Mouse (Mus musculus) mouse trophoblast stem cell (cell line): Measurements from ENCODE around the gene CN725425.

ENCODE experiments used
- in situ Hi-C, 2 experiments: fragments of 300-500 bp; cut with MseI, MboI; formaldehyde crosslinking; loops; 2 replicates in 1 of 2; 3 replicates in 1 of 2; pipeline ENCODE4 v1.15.1; 2025

The CN725425 gene

DNA sequence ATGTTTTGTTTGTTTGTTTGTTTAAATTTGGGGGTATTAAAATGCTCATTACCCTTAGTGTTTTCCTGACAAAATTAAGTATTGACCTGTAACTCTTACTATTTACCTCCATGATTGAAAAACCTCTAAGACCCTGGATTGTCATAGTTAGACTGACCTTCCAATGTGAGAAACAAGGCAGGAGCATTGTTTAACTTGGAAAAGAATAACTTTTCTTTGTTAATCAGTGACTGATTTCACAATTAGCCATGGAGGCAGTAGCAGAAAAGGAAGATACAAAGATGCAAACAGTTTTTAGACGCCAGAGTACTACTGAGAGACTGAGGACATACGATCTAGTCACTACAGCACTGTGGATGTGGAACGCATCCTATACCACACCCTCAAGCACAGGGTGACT, 4.2 kb downstream of the CN725425 start:
- in situ Hi-C loops = no loop called here

DNA sequence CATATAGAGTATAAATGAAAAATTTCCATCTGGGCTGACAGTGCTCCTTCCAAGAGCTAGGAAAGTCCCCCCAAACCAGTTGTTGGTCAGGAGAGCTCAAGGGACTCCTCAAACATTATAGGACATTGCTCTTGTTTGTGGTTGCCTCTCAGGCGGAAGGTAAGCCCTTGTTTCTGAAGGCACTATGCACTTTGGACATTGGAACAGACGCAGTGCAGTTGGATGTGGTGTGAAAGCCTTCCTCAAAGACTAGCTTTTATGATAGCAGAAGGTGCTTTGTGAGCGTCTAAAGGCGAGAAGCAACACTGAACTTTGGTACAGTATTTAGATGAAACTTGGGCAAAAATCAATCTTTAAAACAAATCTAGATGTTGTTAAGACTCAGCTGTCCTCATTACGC, 7.2 kb downstream of the CN725425 start:
- in situ Hi-C loops = no loop called here

- in situ Hi-C loops = no loop called here
Observed at GRCm38 (mm10) chr15:91237294-91237693, 38.0 kb downstream of the CN725425 start.

GRCm38 (mm10) chr15:91240683-91241335, 41.5 kb downstream of the CN725425 start:
- in situ Hi-C loops = no loop called here

DNA sequence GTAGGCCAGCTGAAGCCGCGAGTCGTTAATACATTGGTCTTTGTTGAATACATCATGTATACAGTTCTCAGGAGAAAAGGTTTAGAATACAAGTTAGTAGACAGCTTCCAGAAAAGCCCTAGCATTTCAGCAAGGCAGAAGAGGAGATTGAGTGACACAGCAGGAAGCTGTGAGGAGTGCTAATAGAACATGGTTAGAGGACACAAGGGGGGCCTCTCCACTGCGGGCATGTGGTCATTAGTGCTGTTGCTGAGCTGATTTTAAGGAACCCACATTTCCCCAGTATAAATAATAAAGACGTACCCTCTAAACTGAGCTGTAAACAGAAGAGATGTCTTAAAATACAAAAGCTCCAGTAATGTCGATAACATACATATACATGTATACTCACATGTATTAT, 51.5 kb downstream of the CN725425 start:
- in situ Hi-C loops = no loop called here

DNA sequence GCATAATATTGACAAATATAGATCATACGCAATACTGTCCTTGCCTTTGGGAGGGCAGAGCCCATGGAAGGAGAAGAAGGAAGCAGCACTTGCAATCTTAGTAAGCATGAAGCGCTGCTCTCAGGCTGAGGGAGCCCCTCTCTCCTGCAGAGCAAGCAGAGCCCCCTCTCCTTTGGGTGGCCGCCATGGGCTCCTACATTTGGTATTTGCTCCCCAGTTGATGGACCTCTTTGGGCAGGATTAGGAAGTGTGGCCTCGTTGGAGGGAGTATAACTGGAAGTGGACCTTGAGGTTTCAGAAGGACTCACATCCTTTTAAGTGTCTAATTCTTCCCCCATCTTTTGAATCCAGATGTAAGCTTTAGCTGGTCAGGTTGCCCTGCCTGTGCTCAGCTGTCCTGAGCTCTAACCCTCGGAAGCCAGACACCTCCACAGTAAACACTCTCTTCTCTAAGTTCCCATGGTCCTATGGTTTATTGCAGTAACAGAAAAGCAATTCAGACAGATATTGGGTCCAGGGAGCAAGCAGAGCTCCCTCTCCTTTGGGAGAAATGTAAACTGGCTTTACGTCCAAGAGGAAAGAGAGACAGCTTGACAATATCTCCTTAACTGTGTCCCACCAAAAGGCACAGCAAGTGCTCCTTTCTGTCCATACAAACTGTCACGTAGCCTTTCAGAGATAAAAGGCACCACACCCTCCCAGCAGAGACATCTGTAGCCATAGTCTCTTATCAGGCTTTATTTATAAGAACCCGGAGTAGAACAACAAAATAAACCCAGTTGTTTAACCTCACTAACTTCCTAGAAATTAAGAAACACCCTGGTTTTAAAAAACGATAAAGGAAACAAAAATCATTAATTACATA, 52.5 kb downstream of the CN725425 start:
- in situ Hi-C loops = no loop called here

DNA sequence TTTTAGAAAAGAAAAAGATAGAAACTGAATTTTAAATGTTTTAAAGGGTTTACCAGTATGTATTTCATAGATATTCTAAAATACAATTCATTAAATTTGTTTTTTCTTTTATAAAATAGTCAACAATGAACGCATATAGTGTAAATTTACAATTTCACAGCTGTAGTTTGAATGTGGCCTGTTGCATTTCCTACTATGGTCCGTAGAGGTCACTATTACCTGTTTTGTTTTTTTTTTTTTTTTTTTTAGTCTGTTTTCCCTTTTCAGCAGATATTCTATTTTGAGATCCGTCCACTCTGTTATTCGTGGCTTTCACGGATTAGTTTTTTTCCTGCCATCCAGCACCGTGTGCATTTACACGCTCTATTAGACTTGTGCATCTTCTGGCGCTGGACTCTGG, 53.7 kb downstream of the CN725425 start:
- in situ Hi-C loops = no loop called here

GRCm38 (mm10) chr15:91255308-91255707, 56.0 kb downstream of the CN725425 start:
- in situ Hi-C loops = no loop called here

GRCm38 (mm10) chr15:91257140-91257539, 57.8 kb downstream of the CN725425 start:
- in situ Hi-C loops = no loop called here

- in situ Hi-C loops = no loop called here
Observed at GRCm38 (mm10) chr15:91260578-91260977, 61.3 kb downstream of the CN725425 start.

DNA sequence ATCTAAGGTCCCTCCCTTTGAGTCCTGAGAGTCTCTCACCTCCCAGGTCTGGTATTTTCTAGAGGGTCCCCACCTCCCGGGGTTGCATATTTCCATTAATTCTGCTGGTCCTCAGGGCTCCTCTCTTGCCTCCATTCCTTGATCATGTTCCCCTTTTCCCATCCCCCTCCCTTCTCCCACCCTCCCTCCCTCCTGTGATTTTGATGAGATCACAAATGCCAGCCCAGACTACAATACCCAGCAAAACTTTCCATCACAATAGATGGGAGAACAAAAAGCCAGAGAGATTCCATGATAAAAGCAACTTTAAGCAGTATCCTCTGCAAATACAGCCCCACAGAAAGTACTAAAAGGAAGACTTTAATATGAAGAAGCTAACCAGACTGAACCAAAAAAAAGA, 64.6 kb downstream of the CN725425 start:
- in situ Hi-C loops = no loop called here

- in situ Hi-C loops = no loop called here
Observed at GRCm38 (mm10) chr15:91268532-91268931, 69.2 kb downstream of the CN725425 start.

DNA sequence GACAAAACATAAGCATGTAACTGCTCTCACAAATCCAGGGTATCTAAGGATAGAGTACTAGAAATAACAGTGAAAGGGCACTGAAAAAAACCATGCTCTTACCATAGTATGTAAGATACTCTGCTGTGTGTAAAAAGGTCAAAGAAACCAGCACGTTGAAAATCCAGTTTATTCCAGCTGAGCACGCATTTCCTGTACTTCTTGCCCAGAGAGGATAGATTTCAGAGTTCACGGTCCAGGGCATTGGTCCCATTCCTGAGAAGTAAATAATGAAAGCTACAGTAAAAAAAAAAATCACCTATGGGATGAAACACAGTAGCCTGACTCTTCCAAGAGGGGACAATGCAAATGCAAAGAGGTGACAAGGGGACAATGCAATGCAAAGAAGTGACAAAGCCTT, 76.7 kb downstream of the CN725425 start:
- in situ Hi-C loops = no loop called here

DNA sequence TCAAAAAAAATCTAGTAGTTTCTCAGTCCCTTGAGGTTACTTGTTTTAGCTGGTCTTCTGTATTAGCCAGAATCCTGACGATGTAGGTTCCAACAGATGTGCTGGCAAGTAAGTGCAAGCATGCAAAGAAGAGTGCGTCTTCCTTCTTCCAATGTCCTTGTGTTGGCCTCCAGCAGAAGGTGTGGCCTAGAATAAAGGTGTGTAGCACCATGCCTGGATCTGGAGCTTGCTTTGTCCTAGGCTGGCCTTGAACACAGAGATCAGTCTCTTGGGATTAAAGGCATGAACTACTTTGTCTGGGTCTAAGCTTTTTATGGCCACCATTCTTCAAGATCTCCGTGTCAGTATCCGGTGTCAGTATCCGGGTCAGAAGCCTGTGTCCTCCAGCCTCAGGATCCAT, 80.3 kb downstream of the CN725425 start:
- in situ Hi-C loops = no loop called here

DNA sequence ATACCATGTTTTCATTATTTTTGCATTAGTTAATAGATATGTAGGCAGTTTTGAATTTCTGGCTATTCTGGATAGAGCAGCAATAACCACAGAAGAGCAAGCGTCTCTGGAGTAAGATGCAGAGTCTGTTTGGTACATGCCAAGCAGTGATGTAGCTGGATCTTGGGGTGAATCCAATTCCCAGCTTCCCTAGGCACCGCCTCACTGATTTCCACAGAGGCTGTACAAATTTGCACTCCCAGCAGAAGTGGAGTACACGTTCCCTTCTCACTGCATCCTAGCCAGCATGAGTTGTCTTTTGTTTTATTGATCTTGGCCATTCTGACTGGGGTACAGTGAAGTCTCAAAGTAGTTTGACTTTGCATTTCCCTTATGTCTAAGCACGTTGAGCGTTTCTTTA, 82.2 kb downstream of the CN725425 start:
- in situ Hi-C loops = no loop called here

GRCm38 (mm10) chr15:91282822-91283221, 83.5 kb downstream of the CN725425 start:
- in situ Hi-C loops = no loop called here

GRCm38 (mm10) chr15:91283418-91283817, 84.1 kb downstream of the CN725425 start:
- in situ Hi-C loops = no loop called here

DNA sequence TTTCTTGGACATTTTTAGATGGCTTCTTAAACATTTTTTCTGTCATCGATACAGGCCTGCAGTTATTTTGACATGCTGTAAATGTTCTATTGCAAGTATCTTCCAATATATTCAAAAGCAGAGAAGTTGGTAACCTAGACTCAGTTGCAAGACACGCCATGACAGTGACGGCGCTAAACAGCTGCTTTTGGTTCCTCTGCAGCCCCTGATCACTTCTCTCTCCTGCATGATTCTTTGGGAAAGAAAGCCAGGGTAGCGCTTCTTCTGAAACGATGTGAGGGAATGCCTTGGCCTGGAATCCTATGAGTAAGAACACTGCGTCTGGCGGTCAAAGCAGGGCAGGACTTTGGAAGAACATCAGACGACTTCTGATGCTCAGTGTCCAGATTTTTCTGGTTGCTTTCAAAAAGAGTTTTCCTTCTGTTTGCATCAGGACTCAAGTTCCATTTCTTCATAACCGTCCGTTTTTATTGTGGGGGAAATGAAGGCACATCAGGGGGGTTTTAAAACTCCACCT, 100.1 kb downstream of the CN725425 start:
- in situ Hi-C loops = no loop called here

DNA sequence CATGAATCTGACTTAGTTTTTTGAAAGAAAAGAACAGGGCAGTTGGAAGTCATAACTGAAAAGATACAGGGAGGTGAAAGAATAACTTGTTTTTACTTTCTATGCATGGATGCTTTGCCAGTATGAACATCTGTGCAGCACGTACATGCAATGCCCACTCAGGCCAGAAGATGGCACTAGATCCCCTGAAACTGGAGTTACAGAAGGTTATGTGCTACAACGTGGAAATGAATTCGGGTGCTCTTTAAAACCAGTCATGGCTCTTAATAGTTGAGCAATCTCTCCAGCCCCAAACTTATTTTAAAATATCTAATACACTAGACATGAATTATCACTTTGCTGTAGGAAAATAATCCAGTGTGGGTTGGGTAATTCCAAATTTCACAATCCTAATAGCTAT, 102.1 kb downstream of the CN725425 start:
- in situ Hi-C loops = loop anchor here in 1 of 2 experiments (10.0 kb wide), 1 partner anchor 137 kb away; no protein-coding TSS in a partner anchor

DNA sequence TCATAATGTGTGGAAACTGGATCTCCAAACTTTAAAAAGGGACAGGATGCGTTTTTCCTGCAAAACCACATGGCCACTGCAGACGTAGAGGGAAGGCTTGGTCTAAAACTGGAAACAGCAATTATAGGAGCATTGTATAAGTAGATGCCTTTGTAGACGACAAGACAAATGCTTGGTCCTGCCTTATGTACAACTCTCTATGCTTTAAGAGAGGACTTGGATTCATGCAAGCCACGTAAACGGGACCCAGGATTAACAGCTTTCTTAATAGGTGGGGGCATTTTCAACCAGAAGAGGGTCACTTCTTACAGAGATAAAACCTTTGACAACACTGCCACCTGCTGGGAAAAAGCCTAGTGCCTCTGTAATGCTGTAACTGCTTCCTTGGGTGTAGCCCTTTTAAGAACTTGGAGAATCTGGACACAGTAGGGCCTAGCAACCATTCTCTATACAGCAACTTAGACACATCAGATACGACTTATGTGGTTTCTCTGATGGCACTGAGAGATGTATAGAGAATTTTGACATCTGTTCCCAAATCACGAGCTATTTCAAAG, 105.1 kb downstream of the CN725425 start:
- in situ Hi-C loops = loop anchor here in 1 of 2 experiments (10.0 kb wide), 1 partner anchor 140 kb away; no protein-coding TSS in a partner anchor
